Comparison of ENCODE assay signal across 8 mouse cellular contexts in genomic region chr12:81331937-81332874, GRCm38 (mm10). TPM values are rescaled to one million over a fixed set of nuclear protein-coding genes. Genes with fewer than 3 reads are reported as not detected.
DNase-seq lines count a peak whose midpoint lies in the region; ATAC-seq and TF ChIP-seq lines count a peak whose summit lies in the region.

No protein-coding gene starts in this region.

- no peaks in the 10 kb centered on the region for H3K4me1 ChIP-seq in embryonic fibroblast, embryonic 13.5 days (ENCODE audit: control insufficient read depth, insufficient read depth, low read length)
- H3K4me1 ChIP-seq in midbrain, embryonic 16.5 days (ENCODE audit: control insufficient read depth, insufficient read depth, low read length), result peaks cover 10% of the 10 kb centered on the region

- under 1% methylated on average over 45 of the region's 54 CpGs for WGBS in midbrain, embryonic 16.5 days

- TF ChIP-seq CTCF in embryonic fibroblast, embryonic 13.5 days (IDR thresholded peaks at IDR 0.05; ENCODE audit: borderline replicate concordance, insufficient read depth, low read length), result no peak

- peak overlapping the region; percentile 83 for H3K4me2 ChIP-seq in midbrain, embryonic 16.5 days (ENCODE audit: low read length)

- peak; percentile 30 for DNase-seq in Muller cell, postnatal 12 days (ENCODE audit: inconsistent ontology term)
- peak; percentile 95 for DNase-seq in brain, adult 2 months (ENCODE audit: low read depth, low spot score)
- DNase-seq in heart, postnatal 4 days, result peak; percentile 9
- DNase-seq in left cerebral cortex, postnatal 25 days (ENCODE audit: low spot score in 2 of 2), result peak; percentile 66 to 67
- DNase-seq in thymus, postnatal 25 days, result no peak
- no peak for DNase-seq in adipocyte (ENCODE audit: low spot score)

- no peak overlapping the region for H3K27ac ChIP-seq in embryonic fibroblast, embryonic 13.5 days (ENCODE audit: insufficient read depth, low read length)
- H3K27ac ChIP-seq in midbrain, embryonic 16.5 days (ENCODE audit: low read length), result peak overlapping the region; percentile 96

- H3K36me3 ChIP-seq in midbrain, embryonic 16.5 days (ENCODE audit: control insufficient read depth, insufficient read depth, low read length), result no peaks in the 10 kb centered on the region

- H3K9ac ChIP-seq in midbrain, embryonic 16.5 days (ENCODE audit: low read depth, low read length), result peak overlapping the region; percentile 94

- peak overlapping the region; percentile 33 for H3K4me3 ChIP-seq in embryonic fibroblast, embryonic 13.5 days (ENCODE audit: insufficient read depth, low read length)
- peak overlapping the region; percentile 76 for H3K4me3 ChIP-seq in midbrain, embryonic 16.5 days (ENCODE audit: low read depth, low read length)

- no peaks in the 10 kb centered on the region for H3K9me3 ChIP-seq in midbrain, embryonic 16.5 days (replicated peaks; ENCODE audit: control insufficient read depth, low read length, poor library complexity, severe bottlenecking)

- no peak for TF ChIP-seq POLR2A in embryonic fibroblast, embryonic 13.5 days (IDR thresholded peaks at IDR 0.05; ENCODE audit: low read depth, low read length)

- no peaks in the 10 kb centered on the region; the same call in 1 of the 2 replicates for H3K27me3 ChIP-seq in midbrain, embryonic 16.5 days (ENCODE audit: control insufficient read depth, insufficient read depth, low read depth, low read length)

- ATAC-seq in midbrain, embryonic 16.5 days, result peak; percentile 84

- intact Hi-C loops in left cerebral cortex, postnatal 25 days (cut with DNase I), result loop anchor here (5.0 kb wide), 1 partner anchor 125 kb away; no protein-coding TSS in a partner anchor

RNA-seq across cellular contexts. Expression of gene Slc8a3, which starts 0.8 kb away (rescaled TPM):
- polyA plus RNA-seq in embryonic fibroblast, embryonic 13.5 days (2011; ENCODE audit: insufficient read length, low read depth, missing spikeins), result 0.23 and 0.62 TPM in 2 replicates
- total RNA-seq in heart, postnatal 4 days (2021), result under 1 TPM; 0.14 to 0.61 TPM
- total RNA-seq in left cerebral cortex, postnatal 25 days (2021), result 10 to 100 TPM; 17.3 to 23.8 TPM
- polyA plus RNA-seq in midbrain, embryonic 16.5 days (2015; fragmentation: Nextera tagmentation; extraction: Ambion mirVana), result 10.1 and 10.2 TPM in 2 replicates

RNA-seq across cellular contexts. Expression of gene Gm4787, which starts 47.1 kb away (rescaled TPM):
- polyA plus RNA-seq in embryonic fibroblast, embryonic 13.5 days (2011; ENCODE audit: insufficient read length, low read depth, missing spikeins), result 1.0 and 1.7 TPM in 2 replicates
- total RNA-seq in heart, postnatal 4 days (2021), result under 1 TPM; 0.52 to 0.67 TPM
- 1 to 10 TPM; 1.6 to 3.2 TPM for total RNA-seq in left cerebral cortex, postnatal 25 days (2021)
- 0.25 and 0.30 TPM in 2 replicates for polyA plus RNA-seq in midbrain, embryonic 16.5 days (2015; fragmentation: Nextera tagmentation; extraction: Ambion mirVana)

Comparison
In these comparisons a context has a peak if more than half of its experiments do, and no peak if none do; other contexts are left out.
1. DNase-seq: peak in Muller cell, postnatal 12 days (single experiment), brain, adult 2 months (single experiment), heart, postnatal 4 days (single experiment) and left cerebral cortex, postnatal 25 days (2 of 2); none in thymus, postnatal 25 days (single experiment) and adipocyte (single experiment).
2. RNA of gene Slc8a3, which starts 0.8 kb away (total RNA-seq): 17.3 to 23.8 TPM in left cerebral cortex, postnatal 25 days; 0.14 to 0.61 TPM in heart, postnatal 4 days; every median in the first group is over 10 times any median in the second.